Mouse (Mus musculus) neural tube, embryonic 12.5 days (tissue): Measurements from ENCODE around the gene Rab3a. TPM values are rescaled to one million over a fixed set of nuclear protein-coding genes. Genes with fewer than 3 reads are reported as not detected.

ENCODE experiments used
- ATAC-seq: fragments of 200-750 bp; cut with Nextera tagmentation; 2 replicates; pipeline ENCODE4 v1.8.0; 2017; ENCODE audit warnings: low read depth, mild to moderate bottlenecking, moderate TSS enrichment, moderate library complexity; ENCODE audit not compliant: low FRiP score
- H3K27ac ChIP-seq: fragments of 300-500 bp; sonication (generic); 2 replicates; pipeline ENCODE4 v1.5.1; 2016
- H3K27me3 ChIP-seq: fragments of 300-500 bp; sonication (generic); replicated peaks from 2 replicates; pipeline ENCODE4 v1.6.1; 2016; ENCODE audit warnings: mild to moderate bottlenecking
- H3K36me3 ChIP-seq: fragments of 300-500 bp; sonication (generic); 2 replicates; pipeline ENCODE4 v1.6.1; 2016; ENCODE audit warnings: mild to moderate bottlenecking
- H3K4me1 ChIP-seq: fragments of 300-500 bp; sonication (generic); 2 replicates; pipeline ENCODE4 v1.6.1; 2016
- H3K4me2 ChIP-seq: fragments of 300-500 bp; sonication (generic); replicated peaks from 2 replicates; pipeline ENCODE4 v1.6.1; 2016; ENCODE audit warnings: mild to moderate bottlenecking
- H3K4me3 ChIP-seq: fragments of 300-500 bp; sonication (generic); 2 replicates; pipeline ENCODE4 v1.5.1; 2016
- H3K9ac ChIP-seq: fragments of 300-500 bp; sonication (generic); 2 replicates; pipeline ENCODE4 v1.6.1; 2016; ENCODE audit warnings: mild to moderate bottlenecking
- H3K9me3 ChIP-seq: fragments of 300-500 bp; sonication (generic); 2 replicates; pipeline ENCODE4 v1.6.1; 2016; ENCODE audit warnings: mild to moderate bottlenecking
- WGBS: fragments of 180-500 bp; shearing (Covaris S2); methylation state at CpG from one replicate; pipeline ENCODE4 v1.1.7; 2016; 5-methylcytosine and 5-hydroxymethylcytosine counted together
- polyA plus RNA-seq: library from polyadenylated mRNA; unstranded; fragments of >200 nt; fragmentation: Nextera tagmentation; extraction: Ambion mirVana; gene quantifications from 2 replicates; pipeline ENCODE4 v1.2.1, GENCODE M21; 2016

The Rab3a gene
- polyA plus RNA-seq, 1 experiment from 2014 or later, result 199 TPM

DNA sequence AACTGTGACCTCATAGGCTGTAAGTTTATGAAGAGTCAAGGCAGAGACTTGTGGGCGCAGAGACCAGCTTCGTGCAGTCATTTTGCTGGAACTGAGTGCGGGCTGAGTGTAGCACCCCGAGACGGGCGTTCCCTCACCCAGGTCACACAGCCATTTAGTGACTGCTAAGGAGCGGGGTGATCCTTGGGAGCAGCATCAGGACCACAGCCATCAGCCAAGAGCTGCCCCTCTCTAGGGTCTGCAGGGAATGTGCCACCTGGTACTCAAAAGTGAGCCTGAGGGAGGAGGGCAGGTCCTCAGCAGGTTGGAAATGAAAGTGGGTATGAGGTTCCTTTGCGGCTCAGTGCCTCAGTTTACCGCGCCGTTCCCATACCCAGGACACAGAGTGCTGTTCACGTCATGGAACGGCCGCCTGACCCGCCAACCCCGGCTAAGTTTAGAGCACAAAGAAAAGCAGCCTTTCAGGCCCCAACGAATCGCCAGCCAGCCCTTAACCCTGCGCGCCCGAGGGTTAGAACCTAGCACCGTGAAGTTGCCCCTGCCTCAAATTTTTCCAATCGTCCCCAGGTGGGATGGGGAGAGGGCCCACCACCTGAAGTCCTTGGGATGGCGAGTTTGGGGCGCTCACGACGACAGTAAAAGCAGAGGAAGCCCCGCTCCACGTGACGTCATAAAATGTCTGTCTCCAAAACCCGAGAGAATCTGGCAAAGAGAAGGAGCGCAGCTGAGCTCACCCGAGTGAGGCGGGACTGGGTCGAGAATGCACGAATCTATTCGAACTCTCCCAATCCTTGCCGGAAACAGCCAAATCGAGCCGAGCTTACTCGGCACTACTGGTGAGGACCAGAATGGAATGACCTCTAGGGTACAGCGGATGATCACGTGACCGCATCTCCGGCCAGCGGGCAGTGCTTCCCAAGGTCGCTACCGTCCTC lies 10.6 kb upstream of the Rab3a start:
- peak overlapping the region; percentile 27 for H3K4me3 ChIP-seq
- H3K27ac ChIP-seq, result no peak overlapping the region
- peak overlapping the region; percentile 57 for H3K4me2 ChIP-seq
- ATAC-seq, result peak; percentile 52; the same call in 1 of the 2 replicates
- WGBS, result 4% methylated on average over 48 of the region's 48 CpGs
- H3K4me1 ChIP-seq, result peaks cover 16% of the 10 kb centered on the region
- H3K9ac ChIP-seq, result peak overlapping the region; percentile 47
- H3K9me3 ChIP-seq, result no peaks in the 10 kb centered on the region
- H3K27me3 ChIP-seq, result peaks cover 80% of the 10 kb centered on the region
- no peaks in the 10 kb centered on the region for H3K36me3 ChIP-seq

DNA sequence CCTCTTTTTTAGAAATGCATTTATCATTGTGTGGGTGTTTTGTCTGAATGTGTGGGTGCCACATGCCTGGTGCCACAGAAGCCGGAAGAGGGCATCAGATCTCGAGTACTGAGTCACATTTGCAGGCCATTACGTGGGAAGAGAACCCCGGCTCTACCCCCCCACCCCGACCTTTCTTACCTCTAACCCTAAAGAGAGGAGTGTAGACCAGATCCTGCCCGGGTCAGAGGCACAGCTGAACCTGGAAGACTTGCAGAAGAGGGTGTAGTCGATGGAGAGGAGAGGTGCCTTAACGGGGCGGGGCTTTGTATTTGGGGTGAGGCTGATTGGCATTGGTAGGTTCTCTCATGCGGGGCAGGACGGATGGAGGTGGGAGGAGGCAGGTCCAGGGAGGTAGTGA lies 9.7 kb upstream of the Rab3a start:
- Histone ChIP-seq H3K4me1 (peaks cover 16% of the 10 kb centered on the region), H3K4me3 (no peak overlapping the region), H3K27ac (no peak overlapping the region), H3K9me3 (no peaks in the 10 kb centered on the region), H3K4me2 (no peak overlapping the region), H3K27me3 (peaks cover 84% of the 10 kb centered on the region), H3K36me3 (no peaks in the 10 kb centered on the region), H3K9ac (no peak overlapping the region)
- 63% methylated on average over 11 of the region's 11 CpGs for WGBS
- ATAC-seq, result no peak

DNA sequence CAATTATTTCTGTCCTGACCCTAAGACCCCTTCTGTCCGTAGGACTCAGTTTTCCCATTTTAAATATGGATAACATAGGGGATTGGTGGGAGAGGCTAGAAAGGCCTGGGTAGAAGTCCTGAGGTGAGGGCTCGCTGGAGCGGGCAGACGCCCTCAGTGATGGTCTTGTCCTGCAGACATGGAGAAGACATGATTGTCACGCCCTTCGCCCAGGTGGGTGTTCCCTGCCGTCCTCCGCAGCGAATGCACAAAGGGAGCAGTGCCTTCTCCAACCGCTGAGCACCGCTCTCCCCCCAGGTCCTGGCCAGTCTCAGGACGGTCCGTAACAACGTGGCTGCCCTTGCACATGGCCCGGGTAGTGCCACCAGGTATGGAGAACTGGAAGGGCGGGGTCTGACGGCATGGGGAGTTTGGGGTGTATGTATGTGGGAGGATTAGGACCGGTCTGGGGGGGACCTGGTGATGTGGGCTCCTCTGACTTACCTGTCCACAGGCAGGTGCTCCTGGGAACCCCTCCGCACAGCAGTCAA lies 8.7 kb upstream of the Rab3a start:
- ATAC-seq, result no peak
- no peaks in the 10 kb centered on the region for H3K9me3 ChIP-seq
- no peak overlapping the region for H3K4me3 ChIP-seq
- no peaks in the 10 kb centered on the region for H3K36me3 ChIP-seq
- no peak overlapping the region for H3K27ac ChIP-seq
- no peak overlapping the region for H3K9ac ChIP-seq
- H3K4me2 ChIP-seq, result no peak overlapping the region
- peaks cover 16% of the 10 kb centered on the region for H3K4me1 ChIP-seq
- 50% methylated on average over 19 of the region's 19 CpGs for WGBS
- H3K27me3 ChIP-seq, result peaks cover 80% of the 10 kb centered on the region

DNA sequence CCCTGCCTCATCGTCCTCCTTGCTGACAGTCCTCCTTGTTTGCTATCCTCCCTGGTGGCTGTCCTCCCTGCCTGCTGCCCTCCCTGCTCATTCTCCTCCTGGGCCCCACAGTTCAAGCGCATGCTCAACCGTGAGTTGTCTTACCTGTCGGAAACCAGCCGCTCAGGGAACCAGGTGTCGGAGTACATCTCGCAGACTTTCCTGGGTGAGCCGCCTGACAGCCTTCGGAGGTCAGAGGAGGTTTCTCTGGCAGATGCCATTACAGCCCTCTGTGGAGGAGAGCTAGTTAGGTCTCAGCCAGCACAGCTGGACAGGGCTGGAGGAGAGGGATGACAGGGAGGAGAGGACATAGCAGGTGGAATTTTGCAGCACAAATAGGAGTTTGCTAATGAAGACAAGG lies 7.8 kb upstream of the Rab3a start:
- no peaks in the 10 kb centered on the region for H3K9me3 ChIP-seq
- 79% methylated on average over 9 of the region's 9 CpGs for whole genome bisulfite sequencing
- H3K27ac ChIP-seq, result no peak overlapping the region
- H3K4me3 ChIP-seq, result no peak overlapping the region
- H3K27me3 ChIP-seq, result peaks cover 75% of the 10 kb centered on the region
- H3K4me2 ChIP-seq, result no peak overlapping the region
- no peak overlapping the region for H3K9ac ChIP-seq
- ATAC-seq, result no peak
- H3K4me1 ChIP-seq, result peaks cover 16% of the 10 kb centered on the region
- H3K36me3 ChIP-seq, result no peaks in the 10 kb centered on the region

DNA sequence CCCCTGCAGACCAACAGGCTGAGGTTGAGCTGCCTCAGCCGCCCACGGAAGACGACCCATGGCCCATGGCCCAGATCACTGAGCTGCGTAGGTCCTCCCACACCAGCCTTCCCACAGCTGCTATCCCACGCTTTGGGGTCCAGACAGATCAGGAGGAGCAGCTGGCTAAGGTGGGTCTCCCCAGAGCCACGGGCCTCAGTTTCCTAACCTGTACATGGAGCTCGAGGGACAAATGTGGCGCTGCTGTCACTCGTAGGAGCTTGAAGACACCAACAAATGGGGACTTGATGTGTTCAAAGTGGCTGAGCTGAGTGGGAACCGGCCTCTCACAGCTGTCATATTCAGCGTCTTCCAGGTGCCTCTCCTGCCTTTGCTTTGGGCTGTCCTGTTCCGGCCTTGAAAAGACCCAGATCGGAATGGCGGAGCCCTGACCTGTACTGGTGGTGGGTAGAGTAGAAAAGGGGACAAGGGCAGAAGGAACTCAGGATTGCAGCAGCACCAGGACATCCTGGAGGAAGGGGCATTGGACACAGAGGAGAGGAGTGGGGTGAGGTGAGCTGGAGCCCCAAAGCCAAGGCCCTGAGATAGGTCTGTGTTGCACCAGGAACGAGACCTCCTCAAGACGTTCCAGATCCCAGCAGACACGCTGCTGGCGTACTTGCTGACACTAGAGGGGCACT lies 7.1 kb upstream of the Rab3a start:
- Histone ChIP-seq H3K9me3 (no peaks in the 10 kb centered on the region), H3K4me1 (peaks cover 16% of the 10 kb centered on the region), H3K4me3 (no peak overlapping the region), H3K9ac (no peak overlapping the region), H3K27me3 (peaks cover 68% of the 10 kb centered on the region), H3K27ac (no peak overlapping the region), H3K36me3 (no peaks in the 10 kb centered on the region), H3K4me2 (no peak overlapping the region)
- no peak for ATAC-seq
- WGBS, result 85% methylated on average over 18 of the region's 18 CpGs

DNA sequence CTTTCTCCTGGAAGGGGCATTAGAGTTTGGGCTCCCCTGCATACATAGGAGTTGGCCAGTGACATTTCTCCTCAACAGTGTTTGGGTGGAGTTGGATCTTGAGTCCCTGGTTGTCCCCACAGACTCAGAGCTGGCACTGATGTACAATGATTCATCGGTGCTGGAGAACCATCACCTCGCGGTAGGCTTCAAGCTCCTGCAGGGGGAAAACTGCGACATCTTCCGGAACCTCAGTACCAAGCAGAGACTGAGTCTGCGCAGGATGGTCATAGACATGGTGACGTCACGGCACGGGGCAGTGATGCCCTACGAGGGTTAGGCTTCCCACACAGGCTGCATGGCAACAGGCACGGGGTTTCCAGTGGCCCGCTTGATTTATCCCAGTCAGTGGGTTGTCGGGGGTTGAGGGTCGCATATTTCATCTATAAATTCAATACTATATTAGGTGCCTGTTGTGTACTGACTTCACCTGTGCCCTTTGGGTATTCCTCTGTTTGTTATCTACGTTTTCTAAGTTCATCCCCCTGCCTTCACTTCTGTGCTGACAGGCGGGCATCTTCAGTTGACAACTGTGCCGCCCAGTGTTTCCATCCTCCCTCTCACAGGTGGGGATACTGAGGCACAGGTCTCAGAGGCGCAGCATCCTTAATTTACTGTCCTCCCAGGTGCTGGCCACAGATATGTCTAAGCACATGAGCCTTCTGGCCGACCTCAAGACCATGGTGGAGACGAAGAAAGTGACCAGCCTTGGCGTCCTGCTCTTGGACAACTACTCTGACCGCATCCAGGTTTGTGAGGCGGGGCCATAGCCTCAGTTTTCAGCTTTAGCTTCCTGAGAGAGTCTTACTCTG lies 6.0 kb upstream of the Rab3a start:
- Histone ChIP-seq H3K9ac (no peak overlapping the region), H3K9me3 (no peaks in the 10 kb centered on the region), H3K4me1 (peaks cover 14% of the 10 kb centered on the region), H3K4me2 (no peak overlapping the region), H3K4me3 (no peak overlapping the region), H3K36me3 (no peaks in the 10 kb centered on the region), H3K27ac (no peak overlapping the region), H3K27me3 (peaks cover 57% of the 10 kb centered on the region)
- ATAC-seq, result no peak
- 88% methylated on average over 23 of the region's 23 CpGs for WGBS

DNA sequence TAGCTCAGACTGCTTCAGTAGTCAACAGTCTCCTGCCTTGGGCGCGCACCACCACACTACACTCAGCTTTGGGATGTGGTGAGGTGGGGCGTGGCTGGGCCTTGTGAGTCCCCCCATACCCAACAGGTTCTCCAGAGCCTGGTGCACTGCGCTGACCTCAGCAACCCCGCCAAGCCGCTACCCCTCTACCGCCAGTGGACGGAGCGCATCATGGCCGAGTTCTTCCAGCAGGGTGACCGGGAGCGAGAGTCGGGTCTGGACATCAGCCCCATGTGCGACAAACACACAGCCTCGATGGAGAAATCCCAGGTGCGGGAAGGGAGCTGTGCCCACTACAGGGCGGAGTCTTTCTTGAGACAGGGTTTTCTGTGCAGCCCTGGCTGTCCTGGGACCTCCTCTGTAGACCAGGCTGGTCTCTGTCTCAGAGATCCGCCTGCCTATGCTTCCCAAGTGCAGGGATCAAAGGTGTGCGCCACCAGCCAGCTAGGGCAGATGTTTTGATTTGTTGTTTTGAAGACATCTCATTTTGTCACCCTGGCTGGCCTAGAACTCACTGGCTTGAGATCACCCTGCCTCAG lies 5.3 kb upstream of the Rab3a start:
- Histone ChIP-seq H3K4me2 (no peak overlapping the region), H3K4me1 (peaks cover 7% of the 10 kb centered on the region; the same call in 1 of the 2 replicates), H3K27me3 (peaks cover 49% of the 10 kb centered on the region), H3K27ac (no peak overlapping the region), H3K9me3 (no peaks in the 10 kb centered on the region), H3K9ac (no peak overlapping the region), H3K36me3 (no peaks in the 10 kb centered on the region), H3K4me3 (no peak overlapping the region)
- ATAC-seq, result no peak
- WGBS, result 80% methylated on average over 19 of the region's 19 CpGs

DNA sequence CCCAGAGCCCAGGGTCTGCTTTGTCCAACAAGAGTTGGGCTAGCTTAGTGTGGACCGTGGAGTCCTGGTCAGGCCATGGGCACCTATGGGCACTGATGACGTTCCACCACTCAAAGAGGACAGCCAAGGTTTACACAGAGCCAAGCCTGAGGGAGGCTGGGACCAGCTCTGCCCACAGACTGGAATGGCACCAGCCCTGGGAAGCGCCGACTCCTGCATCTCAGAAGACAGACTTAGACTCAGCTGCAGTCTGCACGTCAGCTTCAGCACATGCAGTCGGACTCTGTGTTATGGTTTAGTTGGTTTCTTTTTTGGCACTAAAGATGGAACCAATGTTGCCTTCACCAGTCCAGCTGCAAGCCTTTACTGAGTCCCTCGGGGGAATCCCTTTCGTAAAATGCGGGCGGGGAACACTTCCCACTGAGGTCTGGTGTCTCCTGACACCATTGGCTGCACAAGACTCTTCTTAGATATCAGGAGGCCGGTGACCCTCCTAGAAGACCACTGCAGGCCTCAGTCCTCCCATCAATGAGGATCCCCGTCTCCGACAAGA lies 4.3 kb upstream of the Rab3a start:
- no peak for ATAC-seq
- Histone ChIP-seq H3K9me3 (no peaks in the 10 kb centered on the region), H3K9ac (no peak overlapping the region), H3K4me3 (no peak overlapping the region), H3K27me3 (peaks cover 39% of the 10 kb centered on the region), H3K4me1 (peaks cover 9% of the 10 kb centered on the region), H3K36me3 (no peaks in the 10 kb centered on the region), H3K4me2 (no peak overlapping the region), H3K27ac (no peak overlapping the region)
- 88% methylated on average over 13 of the region's 13 CpGs for WGBS

DNA sequence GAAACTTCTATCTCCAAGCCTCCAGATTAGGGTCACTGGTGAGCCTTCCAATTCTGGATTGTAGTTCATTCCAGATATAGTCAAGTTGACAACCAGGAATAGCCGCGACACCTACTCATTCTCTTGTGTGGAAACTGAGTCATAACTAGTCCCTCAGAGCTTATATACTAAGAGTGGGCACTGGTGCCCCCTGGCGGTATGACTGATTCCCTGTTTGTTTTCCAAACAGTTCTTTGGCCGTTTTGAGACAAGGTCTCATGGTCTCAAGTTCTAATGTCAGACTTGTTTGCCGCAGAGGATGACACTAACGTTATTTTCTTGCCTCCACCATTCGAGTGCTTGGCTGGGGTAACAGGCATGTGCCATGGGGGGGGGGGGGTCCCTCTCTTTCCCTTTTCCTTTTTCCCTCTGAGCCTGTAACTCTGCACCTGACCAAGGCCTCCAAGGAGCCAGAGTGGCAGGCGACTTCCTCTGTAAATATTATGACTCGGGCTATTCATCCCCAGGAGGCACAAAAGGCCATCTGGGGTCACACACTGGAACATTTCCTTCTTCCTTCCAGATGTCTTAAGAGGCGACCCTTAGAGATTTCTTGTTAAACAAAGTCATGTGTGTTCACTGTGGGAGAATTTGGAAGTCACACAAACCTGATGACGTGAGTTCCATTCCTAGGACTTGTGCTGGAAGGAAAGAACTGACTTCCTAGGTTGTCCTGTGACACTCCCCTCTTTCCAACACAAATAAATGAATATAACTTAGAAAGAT lies 2.3 kb upstream of the Rab3a start:
- Histone ChIP-seq H3K4me2 (no peak overlapping the region; the same call in 1 of the 2 replicates), H3K4me3 (no peak overlapping the region), H3K27ac (no peak overlapping the region), H3K27me3 (peaks cover 20% of the 10 kb centered on the region), H3K9me3 (no peaks in the 10 kb centered on the region), H3K9ac (no peak overlapping the region), H3K4me1 (peaks cover 20% of the 10 kb centered on the region), H3K36me3 (peaks cover 12% of the 10 kb centered on the region)
- 38% methylated on average over 11 of the region's 11 CpGs for WGBS
- ATAC-seq, result no peak

DNA sequence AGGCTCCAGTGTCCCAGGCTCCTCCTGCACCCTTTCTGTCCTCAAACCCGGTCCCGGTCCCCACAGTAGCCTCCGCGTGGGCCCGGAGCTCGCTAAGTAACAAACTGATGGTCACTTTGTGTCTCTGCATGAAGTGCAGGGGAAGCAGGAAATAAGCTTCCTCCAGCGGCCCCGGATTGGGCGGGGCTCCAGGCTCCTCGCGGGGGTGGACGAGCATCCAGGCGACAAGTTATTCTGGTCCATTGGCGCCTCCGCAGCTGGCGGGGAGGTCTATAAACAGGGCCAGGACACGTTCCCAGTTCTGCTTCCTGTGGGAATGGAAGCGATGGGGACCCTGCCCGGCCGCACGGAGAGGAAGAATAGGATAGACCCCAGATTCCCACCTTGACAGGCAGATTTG lies 1.3 kb upstream of the Rab3a start:
- Histone ChIP-seq H3K4me2 (peak overlapping the region; percentile 26), H3K9me3 (no peaks in the 10 kb centered on the region), H3K4me1 (peaks cover 29% of the 10 kb centered on the region), H3K27ac (no peak overlapping the region), H3K36me3 (peaks cover 21% of the 10 kb centered on the region), H3K4me3 (no peak overlapping the region), H3K9ac (peak overlapping the region; percentile 26; the same call in 1 of the 2 replicates), H3K27me3 (peaks cover 10% of the 10 kb centered on the region)
- no peak for ATAC-seq
- WGBS, result 32% methylated on average over 21 of the region's 21 CpGs
